Mouse (Mus musculus): ENCODE data around the gene Tmem53. TPM values are rescaled to one million over a fixed set of nuclear protein-coding genes. Genes with fewer than 3 reads are reported as not detected.

The Tmem53 gene
- polyA plus RNA-seq, 1 experiment, result 16.1 TPM

DNA sequence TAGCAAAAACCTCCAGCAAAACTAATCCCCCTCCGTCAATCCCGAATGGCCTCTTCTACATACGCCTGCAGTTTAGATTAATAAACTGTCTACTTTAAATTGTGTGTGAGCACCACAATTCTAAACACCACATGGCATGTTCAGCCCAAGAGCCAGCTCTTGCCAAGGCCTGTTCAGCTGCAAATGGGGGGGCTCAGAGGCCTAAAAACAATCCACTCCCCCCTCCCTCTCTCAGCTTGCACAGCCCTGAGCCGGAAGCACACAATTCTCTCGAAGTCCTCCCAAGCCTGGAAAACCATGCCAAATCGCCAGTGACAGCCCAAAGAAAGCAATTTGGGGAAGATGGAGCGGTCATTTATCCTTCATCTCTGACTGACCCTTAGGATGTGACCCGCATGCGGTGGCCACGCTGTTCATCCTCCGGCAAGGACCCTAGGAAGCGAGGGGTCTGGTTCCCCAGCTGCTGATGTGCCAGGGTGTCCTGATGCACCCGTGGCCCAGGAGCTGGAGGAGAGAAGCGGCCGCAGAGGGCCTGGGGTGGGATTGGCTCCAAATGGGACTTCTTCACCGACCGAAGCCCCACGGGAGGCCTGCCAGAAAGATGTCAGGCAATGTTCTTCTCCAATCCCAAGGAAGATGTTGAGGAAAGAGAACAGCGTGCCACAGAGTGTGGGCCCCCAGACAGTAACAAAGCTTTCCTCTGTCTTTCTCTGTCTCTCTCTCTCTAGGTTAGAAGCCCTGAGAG lies 45.3 kb downstream of the Tmem53 start:
- 96% methylated on average over 19 of the region's 19 CpGs for WGBS
- no peak for TF ChIP-seq POLR2A (IDR thresholded peaks at IDR 0.05; ENCODE audit: control insufficient read depth, extremely low read depth, insufficient read depth, low read length, poor library complexity)
- TF ChIP-seq CTCF (IDR thresholded peaks at IDR 0.05; ENCODE audit: borderline replicate concordance, control insufficient read depth, extremely low read depth, insufficient read depth, low read length, poor library complexity), result no peak
- no peak for DNase-seq
- Histone ChIP-seq H3K4me3 (ENCODE audit: control insufficient read depth, insufficient read depth, low read length) (no peak overlapping the region), H3K27me3 (ENCODE audit: control insufficient read depth, insufficient read depth, low read length) (no peaks in the 10 kb centered on the region), H3K4me1 (replicated peaks; ENCODE audit: control insufficient read depth, insufficient read depth, low read length) (no peaks in the 10 kb centered on the region), H3K36me3 (ENCODE audit: control insufficient read depth, insufficient read depth, low read length) (no peaks in the 10 kb centered on the region), H3K27ac (ENCODE audit: control insufficient read depth, insufficient read depth, low read length) (no peak overlapping the region)

DNA sequence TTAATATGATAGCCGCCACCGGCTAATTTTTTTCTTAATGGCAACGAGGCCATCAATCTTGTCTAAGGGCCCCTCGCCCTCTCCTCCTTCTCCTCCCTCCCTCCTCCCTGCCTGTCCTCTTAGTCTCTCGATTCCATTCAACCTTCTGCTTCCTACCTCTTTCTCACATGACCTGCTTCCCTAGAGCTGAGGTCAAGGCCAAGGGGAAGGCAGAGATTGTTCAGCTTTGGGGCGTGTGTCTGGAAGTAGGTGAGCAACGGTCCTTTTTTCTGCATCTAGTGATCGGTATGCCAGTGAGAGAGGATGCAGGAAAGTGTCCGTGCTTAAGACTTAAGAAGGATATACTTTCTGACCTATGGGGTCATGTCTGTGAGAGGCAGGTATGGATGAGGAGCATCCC lies 46.1 kb downstream of the Tmem53 start:
- Histone ChIP-seq H3K27ac (ENCODE audit: control insufficient read depth, insufficient read depth, low read length) (no peak overlapping the region), H3K4me1 (replicated peaks; ENCODE audit: control insufficient read depth, insufficient read depth, low read length) (no peaks in the 10 kb centered on the region), H3K4me3 (ENCODE audit: control insufficient read depth, insufficient read depth, low read length) (no peak overlapping the region), H3K36me3 (ENCODE audit: control insufficient read depth, insufficient read depth, low read length) (no peaks in the 10 kb centered on the region), H3K27me3 (ENCODE audit: control insufficient read depth, insufficient read depth, low read length) (no peaks in the 10 kb centered on the region)
- 91% methylated on average over 9 of the region's 9 CpGs for WGBS
- TF ChIP-seq POLR2A (IDR thresholded peaks at IDR 0.05; ENCODE audit: control insufficient read depth, extremely low read depth, insufficient read depth, low read length, poor library complexity) (no peak), CTCF (IDR thresholded peaks at IDR 0.05; ENCODE audit: borderline replicate concordance, control insufficient read depth, extremely low read depth, insufficient read depth, low read length, poor library complexity) (no peak)
- no peak for DNase-seq

DNA sequence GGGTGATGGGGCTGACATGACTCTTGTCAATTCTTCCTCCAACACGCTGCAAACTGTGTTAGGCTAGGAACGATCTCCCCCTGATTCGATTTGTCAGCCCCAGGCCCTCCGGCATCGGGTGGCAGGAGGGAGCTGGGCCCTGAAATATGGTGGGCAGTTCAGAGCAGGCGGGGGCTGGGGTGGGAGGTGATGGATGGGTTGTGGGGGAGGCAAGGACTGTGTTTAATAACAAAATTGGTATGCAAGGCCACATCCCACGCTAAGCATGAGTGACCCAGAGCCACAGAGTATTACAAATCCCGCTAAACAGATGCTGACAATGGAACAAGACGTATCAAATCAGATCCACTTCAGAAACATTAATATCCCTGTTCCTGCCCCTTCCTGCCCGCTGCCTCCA lies 48.2 kb downstream of the Tmem53 start:
- Histone ChIP-seq H3K4me1 (replicated peaks; ENCODE audit: control insufficient read depth, insufficient read depth, low read length) (no peaks in the 10 kb centered on the region), H3K27me3 (ENCODE audit: control insufficient read depth, insufficient read depth, low read length) (no peaks in the 10 kb centered on the region), H3K36me3 (ENCODE audit: control insufficient read depth, insufficient read depth, low read length) (no peaks in the 10 kb centered on the region), H3K27ac (ENCODE audit: control insufficient read depth, insufficient read depth, low read length) (no peak overlapping the region), H3K4me3 (ENCODE audit: control insufficient read depth, insufficient read depth, low read length) (no peak overlapping the region)
- DNase-seq, result no peak
- TF ChIP-seq CTCF (IDR thresholded peaks at IDR 0.05; ENCODE audit: borderline replicate concordance, control insufficient read depth, extremely low read depth, insufficient read depth, low read length, poor library complexity) (no peak), POLR2A (IDR thresholded peaks at IDR 0.05; ENCODE audit: control insufficient read depth, extremely low read depth, insufficient read depth, low read length, poor library complexity) (no peak)
- 95% methylated on average over 10 of the region's 10 CpGs for WGBS

DNA sequence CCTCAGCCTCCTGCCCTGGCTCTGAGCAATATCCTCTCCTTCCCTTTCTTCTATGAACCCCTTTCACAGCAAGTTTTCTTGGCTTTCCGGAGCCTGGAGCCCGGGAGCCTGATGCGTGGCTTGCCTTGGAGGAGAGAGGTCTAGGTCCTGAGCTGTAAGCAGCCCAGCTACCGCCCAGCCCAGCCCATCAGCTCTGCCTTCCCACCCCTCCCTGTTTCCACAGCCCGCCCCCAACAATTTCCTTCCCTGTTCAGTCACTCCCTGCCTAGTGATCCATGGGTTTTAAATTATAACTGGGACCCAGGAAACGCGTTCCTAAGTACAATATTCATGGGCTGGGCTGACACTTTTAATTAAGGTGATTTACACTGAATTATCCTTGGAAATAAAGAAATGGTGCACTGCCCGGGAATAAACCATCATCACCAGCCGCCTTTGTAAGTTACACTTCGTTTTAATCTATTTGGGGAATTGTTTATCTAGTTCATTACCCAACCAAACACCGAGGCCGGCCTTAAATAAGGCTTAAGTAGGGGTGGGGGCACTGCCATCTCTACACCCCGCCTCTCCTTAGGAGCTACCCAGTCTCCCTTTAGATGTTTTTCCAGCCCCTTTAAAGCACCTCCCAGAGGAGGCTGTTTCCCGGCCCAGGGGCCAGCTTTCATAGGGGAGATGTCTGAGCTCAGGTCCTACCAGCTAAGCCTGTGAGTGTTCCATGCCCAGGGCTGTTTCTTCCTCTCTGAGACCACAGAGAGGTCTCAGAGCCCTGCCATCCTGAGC lies 50.5 kb downstream of the Tmem53 start:
- TF ChIP-seq POLR2A (IDR thresholded peaks at IDR 0.05; ENCODE audit: control insufficient read depth, extremely low read depth, insufficient read depth, low read length, poor library complexity) (no peak), CTCF (IDR thresholded peaks at IDR 0.05; ENCODE audit: borderline replicate concordance, control insufficient read depth, extremely low read depth, insufficient read depth, low read length, poor library complexity) (no peak)
- 93% methylated on average over 14 of the region's 14 CpGs for WGBS
- no peaks in the 10 kb centered on the region for H3K36me3 ChIP-seq (ENCODE audit: control insufficient read depth, insufficient read depth, low read length)
- DNase-seq, result no peak
- no peak overlapping the region for H3K27ac ChIP-seq (ENCODE audit: control insufficient read depth, insufficient read depth, low read length)
- H3K4me1 ChIP-seq (replicated peaks; ENCODE audit: control insufficient read depth, insufficient read depth, low read length), result no peaks in the 10 kb centered on the region
- no peaks in the 10 kb centered on the region for H3K27me3 ChIP-seq (ENCODE audit: control insufficient read depth, insufficient read depth, low read length)
- H3K4me3 ChIP-seq (ENCODE audit: control insufficient read depth, insufficient read depth, low read length), result no peak overlapping the region

DNA sequence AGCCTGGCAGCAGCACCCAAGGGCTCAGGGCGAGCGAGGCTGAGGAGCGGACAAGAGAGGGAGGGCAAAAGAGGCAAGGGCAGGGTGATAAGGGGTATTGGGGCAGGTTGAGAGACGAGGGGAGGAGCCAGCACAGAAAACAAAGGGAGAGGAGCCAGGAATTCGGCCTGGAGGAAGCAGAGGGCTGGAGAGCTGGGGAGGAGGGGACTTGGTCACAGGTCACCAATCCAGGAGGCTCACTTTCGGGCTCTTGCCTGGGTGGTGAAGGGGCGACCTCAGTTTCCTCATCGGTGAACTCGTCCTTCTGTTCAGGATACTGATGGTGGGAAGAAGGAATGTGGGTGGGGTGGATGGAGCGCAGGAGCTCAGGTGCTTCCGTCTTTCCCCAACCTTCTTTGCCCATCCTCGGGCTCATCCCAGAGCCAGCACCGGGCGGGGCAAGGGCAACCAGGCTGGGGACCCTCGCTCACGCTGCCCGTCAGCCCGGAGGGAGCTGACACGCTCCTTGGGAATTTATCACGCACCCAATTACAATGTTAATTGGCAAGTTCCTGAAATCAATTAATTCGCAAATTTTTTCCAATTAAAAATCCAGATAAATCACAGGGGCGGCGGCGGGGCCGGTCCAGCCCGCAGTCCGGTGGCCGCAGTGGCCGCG lies 52.0 kb downstream of the Tmem53 start:
- no peaks in the 10 kb centered on the region for H3K4me1 ChIP-seq (replicated peaks; ENCODE audit: control insufficient read depth, insufficient read depth, low read length)
- no peaks in the 10 kb centered on the region for H3K27me3 ChIP-seq (ENCODE audit: control insufficient read depth, insufficient read depth, low read length)
- TF ChIP-seq CTCF (IDR thresholded peaks at IDR 0.05; ENCODE audit: borderline replicate concordance, control insufficient read depth, extremely low read depth, insufficient read depth, low read length, poor library complexity) (no peak), POLR2A (IDR thresholded peaks at IDR 0.05; ENCODE audit: control insufficient read depth, extremely low read depth, insufficient read depth, low read length, poor library complexity) (no peak)
- WGBS, result 92% methylated on average over 30 of the region's 30 CpGs
- H3K36me3 ChIP-seq (ENCODE audit: control insufficient read depth, insufficient read depth, low read length), result no peaks in the 10 kb centered on the region
- no peak overlapping the region for H3K4me3 ChIP-seq (ENCODE audit: control insufficient read depth, insufficient read depth, low read length)
- no peak for DNase-seq
- no peak overlapping the region for H3K27ac ChIP-seq (ENCODE audit: control insufficient read depth, insufficient read depth, low read length)

DNA sequence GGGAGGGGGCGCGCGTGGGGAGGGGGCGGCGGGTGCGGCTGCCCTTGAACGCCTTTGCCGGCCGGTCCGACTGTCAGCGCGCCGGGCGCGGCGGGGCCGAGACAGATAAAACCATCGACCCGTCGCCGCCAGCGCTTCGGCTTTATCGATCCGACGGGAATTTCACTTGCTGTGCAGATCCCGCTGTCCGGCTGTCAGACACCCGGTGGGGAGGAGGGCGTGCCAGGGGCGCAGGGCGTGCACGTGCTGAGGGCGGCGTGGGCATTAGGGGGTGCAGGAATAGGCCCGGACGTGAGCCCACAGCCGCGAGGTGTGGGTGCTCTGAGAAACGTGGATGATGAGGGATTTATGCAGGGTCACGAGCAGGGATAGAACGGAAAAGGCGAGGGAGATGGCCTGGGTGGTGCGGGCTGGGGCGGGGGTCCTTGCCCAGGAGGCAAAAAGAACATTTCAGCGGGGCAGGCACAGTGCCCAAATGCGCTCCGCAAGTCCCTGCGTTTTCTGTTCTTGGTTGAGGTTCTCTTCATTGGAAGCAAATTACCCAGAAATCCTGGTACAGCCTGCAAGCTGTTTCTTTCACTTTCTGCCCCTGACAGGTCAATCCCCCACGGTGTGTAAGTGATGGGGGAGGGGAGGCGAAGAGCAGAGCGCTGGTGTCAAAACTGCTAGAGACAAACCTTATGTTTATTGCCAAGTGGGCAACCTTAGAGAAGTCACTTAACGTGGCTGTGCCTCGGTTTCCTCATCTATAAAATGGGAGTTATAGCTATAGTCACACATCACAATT lies 52.7 kb downstream of the Tmem53 start:
- 95% methylated on average over 54 of the region's 54 CpGs for WGBS
- DNase-seq, result no peak
- Histone ChIP-seq H3K27me3 (ENCODE audit: control insufficient read depth, insufficient read depth, low read length) (no peaks in the 10 kb centered on the region), H3K27ac (ENCODE audit: control insufficient read depth, insufficient read depth, low read length) (no peak overlapping the region), H3K4me1 (replicated peaks; ENCODE audit: control insufficient read depth, insufficient read depth, low read length) (no peaks in the 10 kb centered on the region), H3K4me3 (ENCODE audit: control insufficient read depth, insufficient read depth, low read length) (no peak overlapping the region), H3K36me3 (ENCODE audit: control insufficient read depth, insufficient read depth, low read length) (no peaks in the 10 kb centered on the region)
- no peak for TF ChIP-seq POLR2A (IDR thresholded peaks at IDR 0.05; ENCODE audit: control insufficient read depth, extremely low read depth, insufficient read depth, low read length, poor library complexity)
- no peak for TF ChIP-seq CTCF (IDR thresholded peaks at IDR 0.05; ENCODE audit: borderline replicate concordance, control insufficient read depth, extremely low read depth, insufficient read depth, low read length, poor library complexity)
